Mouse (Mus musculus) heart, embryonic 16.5 days (tissue): ENCODE measurements around the gene Rpl28. TPM values are rescaled to one million over a fixed set of nuclear protein-coding genes. Genes with fewer than 3 reads are reported as not detected.
A peak's percentile ranks its signal among the peaks of the same experiment; 100 is the strongest.
"Not testable (repeated sequence)": the region's sequence is repeated elsewhere in the genome, so short reads cannot be mapped to it uniquely, and the experiment has no call there.

Experiments
- ATAC-seq: fragments of 200-750 bp; cut with Nextera tagmentation; replicated peaks from 2 replicates; pipeline ENCODE4 v1.8.0; 2017; ENCODE audit warnings: moderate number of reproducible peaks; ENCODE audit not compliant: insufficient read depth, low FRiP score; ENCODE audit errors: extremely low read depth
- H3K27ac ChIP-seq: fragments of 300-500 bp; sonication (generic); 2 replicates; pipeline ENCODE4 v1.5.1; 2014; ENCODE audit warnings: mild to moderate bottlenecking, low read length, control low read depth, moderate library complexity
- H3K27me3 ChIP-seq: fragments of 300-500 bp; sonication (generic); 2 replicates; pipeline ENCODE4 v1.6.1; 2014; ENCODE audit warnings: low read length, mixed read lengths; ENCODE audit not compliant: control insufficient read depth, insufficient read depth
- H3K36me3 ChIP-seq: fragments of 300-500 bp; sonication (generic); 2 replicates; pipeline ENCODE4 v1.6.1; 2014; ENCODE audit not compliant: control insufficient read depth, insufficient read depth
- H3K4me1 ChIP-seq: fragments of 300-500 bp; sonication (generic); 2 replicates; pipeline ENCODE4 v1.6.1; 2014; ENCODE audit warnings: low read length, mixed read lengths; ENCODE audit not compliant: control insufficient read depth, insufficient read depth
- H3K4me2 ChIP-seq: fragments of 300-500 bp; sonication (generic); 2 replicates; pipeline ENCODE4 v1.6.1; 2014; ENCODE audit warnings: low read depth, mild to moderate bottlenecking, control low read depth, low read length
- H3K4me3 ChIP-seq: fragments of 300-500 bp; sonication (generic); 2 replicates; pipeline ENCODE4 v1.5.1; 2014; ENCODE audit warnings: mild to moderate bottlenecking, control low read depth, low read length
- H3K9ac ChIP-seq: fragments of 300-500 bp; sonication (generic); 2 replicates; pipeline ENCODE4 v1.6.1; 2014; ENCODE audit warnings: low read length, control low read depth
- H3K9me3 ChIP-seq: fragments of 300-500 bp; sonication (generic); replicated peaks from 2 replicates; pipeline ENCODE4 v1.6.1; 2016; ENCODE audit warnings: low read length; ENCODE audit not compliant: control insufficient read depth
- WGBS: fragments of 180-500 bp; shearing (Covaris S2); extraction: QIAGEN DNeasy Blood & Tissue Kit; methylation state at CpG from one replicate; pipeline ENCODE4 v1.1.7; 2014; 5-methylcytosine and 5-hydroxymethylcytosine counted together
- polyA plus RNA-seq: library from polyadenylated mRNA; unstranded; fragments of >200 nt; fragmentation: Nextera tagmentation; extraction: Ambion mirVana; gene quantifications from 2 replicates; pipeline ENCODE4 v1.2.1, GENCODE M21; 2015

The Rpl28 gene
- polyA plus RNA-seq, 1 experiment from 2014 or later = 205 TPM

GRCm38 (mm10) chr7:4782130-4782529, 10.5 kb upstream of the Rpl28 start:
- ATAC-seq = no peak
- no peak overlapping the region for H3K9ac ChIP-seq
- no peak overlapping the region for H3K27ac ChIP-seq
- no peaks in the 10 kb centered on the region for H3K36me3 ChIP-seq
- H3K9me3 ChIP-seq = no peaks in the 10 kb centered on the region
- no peak overlapping the region for H3K4me2 ChIP-seq
- H3K27me3 ChIP-seq = peaks cover 27% of the 10 kb centered on the region
- no peak overlapping the region for H3K4me3 ChIP-seq
- 37% methylated on average over 3 of the region's 3 CpGs for WGBS
- peaks cover under 1% of the 10 kb centered on the region; the same call in 1 of the 2 replicates for H3K4me1 ChIP-seq

GRCm38 (mm10) chr7:4782759-4783158, 9.9 kb upstream of the Rpl28 start, which contains the start of the genes Il11 and Tmem190:
Gene Il11 (minus strand): TSS chr7:4782859.
Gene Tmem190 (plus strand): TSS chr7:4782937.
- WGBS = 74% methylated on average over 2 of the region's 2 CpGs
- H3K4me2 ChIP-seq = no peak within 1 kb of the TSS
- no peak for ATAC-seq
- no peak within 1 kb of the TSS for H3K9ac ChIP-seq
- no peaks in the 10 kb centered on the region for H3K36me3 ChIP-seq
- no peak within 1 kb of the TSS for H3K4me3 ChIP-seq
- H3K27me3 ChIP-seq = peaks cover 20% of the 10 kb centered on the region
- no peaks in the 10 kb centered on the region for H3K9me3 ChIP-seq
- no peaks in the 10 kb centered on the region for H3K4me1 ChIP-seq
- H3K27ac ChIP-seq = no peak within 1 kb of the TSS

GRCm38 (mm10) chr7:4783667-4784268, 8.9 kb upstream of the Rpl28 start:
- no peak overlapping the region for H3K4me3 ChIP-seq
- H3K4me1 ChIP-seq = peaks cover 6% of the 10 kb centered on the region
- no peak overlapping the region for H3K4me2 ChIP-seq
- H3K27me3 ChIP-seq = peaks cover 10% of the 10 kb centered on the region
- H3K9ac ChIP-seq = no peak overlapping the region
- no peaks in the 10 kb centered on the region for H3K9me3 ChIP-seq
- H3K36me3 ChIP-seq = no peaks in the 10 kb centered on the region
- H3K27ac ChIP-seq = no peak overlapping the region
- ATAC-seq = no peak
- WGBS = 57% methylated on average over 14 of the region's 14 CpGs

GRCm38 (mm10) chr7:4788499-4789435, 3.9 kb upstream of the Rpl28 start:
- WGBS = 2% methylated on average over 64 of the region's 64 CpGs
- Histone ChIP-seq H3K4me2 (peak overlapping the region; percentile 98), H3K27ac (peak overlapping the region; percentile 62), H3K9ac (peak overlapping the region; percentile 88), H3K4me1 (peaks cover 11% of the 10 kb centered on the region), H3K36me3 (no peaks in the 10 kb centered on the region), H3K4me3 (peak overlapping the region; percentile 71), H3K9me3 (no peaks in the 10 kb centered on the region), H3K27me3 (no peaks in the 10 kb centered on the region)
- ATAC-seq = peak; percentile 43; the same call in 1 of the 2 replicates

- Histone ChIP-seq H3K36me3 (peaks cover 5% of the 10 kb centered on the region), H3K27ac (peak within 1 kb of the TSS; percentile 62), H3K9ac (peak within 1 kb of the TSS; percentile 88), H3K4me2 (peak within 1 kb of the TSS; percentile 98), H3K4me3 (peak within 1 kb of the TSS; percentile 71), H3K27me3 (no peaks in the 10 kb centered on the region), H3K9me3 (no peaks in the 10 kb centered on the region), H3K4me1 (peaks cover 18% of the 10 kb centered on the region)
- ATAC-seq = no peak; the same call in 1 of the 2 replicates
- WGBS = 10% methylated on average over 40 of the region's 40 CpGs
Observed at GRCm38 (mm10) chr7:4789436-4789935, 3.2 kb upstream of the Rpl28 start, which contains the start of gene Tmem238. Gene Tmem238 (minus strand): TSS chr7:4789656.

DNA sequence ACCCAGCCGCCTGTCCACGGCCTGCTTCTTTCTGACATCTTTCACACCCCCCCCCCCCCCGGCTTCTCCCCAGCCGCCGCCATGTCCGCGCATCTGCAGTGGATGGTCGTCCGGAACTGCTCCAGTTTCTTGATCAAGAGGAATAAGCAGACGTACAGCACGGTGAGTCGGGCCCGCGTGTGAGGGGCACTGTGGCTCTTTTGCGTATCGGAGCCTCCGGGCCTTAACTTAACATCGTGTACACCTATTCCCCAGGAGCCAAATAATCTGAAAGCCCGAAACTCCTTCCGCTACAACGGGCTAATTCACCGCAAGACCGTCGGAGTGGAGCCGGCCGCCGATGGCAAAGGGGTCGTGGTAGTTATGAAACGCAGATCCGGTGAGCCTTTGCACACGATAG, 574 bp downstream of the Rpl28 start:
- ATAC-seq = peak; percentile 3; the same call in 1 of the 2 replicates
- Histone ChIP-seq H3K27ac (peak overlapping the region; percentile 88), H3K4me3 (peak overlapping the region; percentile 97), H3K4me2 (peak overlapping the region; percentile 69), H3K4me1 (peaks cover 17% of the 10 kb centered on the region), H3K36me3 (peaks cover 33% of the 10 kb centered on the region), H3K9ac (peak overlapping the region; percentile 99)
- under 1% methylated on average over 31 of the region's 31 CpGs for whole genome bisulfite sequencing
- H3K9me3 ChIP-seq, H3K27me3 ChIP-seq: not testable (repeated sequence)

- Histone ChIP-seq H3K36me3 (peaks cover 33% of the 10 kb centered on the region), H3K4me3 (peak overlapping the region; percentile 97), H3K27ac (no peak overlapping the region), H3K4me2 (peak overlapping the region; percentile 69), H3K27me3 (no peaks in the 10 kb centered on the region), H3K4me1 (peaks cover 12% of the 10 kb centered on the region), H3K9ac (peak overlapping the region; percentile 99), H3K9me3 (no peaks in the 10 kb centered on the region)
- 28% methylated on average over 4 of the region's 4 CpGs for WGBS
- ATAC-seq = no peak
Observed at GRCm38 (mm10) chr7:4793674-4794073, 1.0 kb downstream of the Rpl28 start.

DNA sequence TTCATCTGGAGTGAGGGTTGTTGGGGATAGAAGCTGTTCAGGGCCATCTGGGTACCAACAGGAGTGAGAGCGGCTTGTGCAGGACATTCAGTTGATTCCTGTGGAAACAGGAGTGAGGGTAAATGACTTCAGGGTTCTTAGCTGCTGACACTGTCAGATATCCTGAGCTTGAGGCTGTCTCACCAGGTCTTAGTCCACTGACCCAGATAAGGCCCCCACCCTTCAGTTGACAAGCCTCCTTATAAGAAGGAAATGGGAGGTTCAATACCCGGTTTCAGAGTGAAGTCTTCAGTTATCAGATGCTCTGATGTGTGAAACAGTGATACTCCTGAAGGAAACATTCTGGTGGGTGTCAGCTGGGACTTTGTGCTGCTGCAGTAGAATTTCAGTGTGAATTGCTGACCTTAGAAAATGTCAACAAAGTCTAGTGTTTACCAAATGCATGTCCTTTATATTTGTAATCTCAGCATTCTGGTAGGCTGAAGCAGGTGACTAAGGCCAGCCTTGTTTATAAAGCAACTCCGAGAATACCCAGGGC, 2.0 kb downstream of the Rpl28 start:
- Histone ChIP-seq H3K4me2 (no peak overlapping the region), H3K27me3 (no peaks in the 10 kb centered on the region), H3K4me1 (peaks cover 9% of the 10 kb centered on the region; the same call in 1 of the 2 replicates), H3K9me3 (no peaks in the 10 kb centered on the region), H3K9ac (no peak overlapping the region), H3K4me3 (no peak overlapping the region), H3K36me3 (peaks cover 33% of the 10 kb centered on the region), H3K27ac (no peak overlapping the region)
- no peak for ATAC-seq
- 68% methylated on average over 3 of the region's 3 CpGs for WGBS
